Mouse (Mus musculus): ENCODE results near the gene Ola1. TPM values are rescaled to one million over a fixed set of nuclear protein-coding genes. Genes with fewer than 3 reads are reported as not detected.
A peak's percentile ranks its signal among the peaks of the same experiment; 100 is the strongest.

Ola1 gene
- total RNA-seq (2021) = 100 to 1,000 TPM; 101 to 103 TPM

- no peak for DNase-seq (ENCODE audit: low spot score in 2 of 2)
- intact Hi-C loops (cut with DNase I) = no loop called here
These were observed at the start of gene Ola1 for GRCm38 (mm10) chr2:73218913-73219312. Ola1 (minus strand) TSS chr2:73218924.

GRCm38 (mm10) chr2:73268281-73268680, 49.6 kb upstream of the Ola1 start:
- DNase-seq (ENCODE audit: low spot score in 2 of 2) = no peak
- intact Hi-C loops (cut with DNase I) = loop anchor here (10.0 kb wide), 1 partner anchor 543 kb away; no protein-coding TSS in a partner anchor

GRCm38 (mm10) chr2:73267818-73268217, 49.1 kb upstream of the Ola1 start:
- DNase-seq (ENCODE audit: low spot score in 2 of 2) = no peak
- intact Hi-C loops (cut with DNase I) = loop anchor here (10.0 kb wide), 1 partner anchor 543 kb away; no protein-coding TSS in a partner anchor

GRCm38 (mm10) chr2:73267231-73267630, 48.5 kb upstream of the Ola1 start:
- no peak for DNase-seq (ENCODE audit: low spot score in 2 of 2)
- intact Hi-C loops (cut with DNase I) = loop anchor here (10.0 kb wide), 1 partner anchor 542 kb away; no protein-coding TSS in a partner anchor

- intact Hi-C loops (cut with DNase I) = loop anchor here (10.0 kb wide), 1 partner anchor 542 kb away; no protein-coding TSS in a partner anchor
- DNase-seq (ENCODE audit: low spot score in 2 of 2) = no peak
These were observed 47.9 kb upstream of the Ola1 start for GRCm38 (mm10) chr2:73266623-73267022.

GRCm38 (mm10) chr2:73266011-73266410, 47.3 kb upstream of the Ola1 start:
- no peak for DNase-seq (ENCODE audit: low spot score in 2 of 2)
- intact Hi-C loops (cut with DNase I) = loop anchor here (10.0 kb wide), 1 partner anchor 541 kb away; no protein-coding TSS in a partner anchor

GRCm38 (mm10) chr2:73264611-73265195, 46.0 kb upstream of the Ola1 start:
- DNase-seq (ENCODE audit: low spot score in 2 of 2) = no peak
- intact Hi-C loops (cut with DNase I) = loop anchor here (10.0 kb wide), 1 partner anchor 540 kb away; no protein-coding TSS in a partner anchor

GRCm38 (mm10) chr2:73263794-73264610, 45.3 kb upstream of the Ola1 start:
- intact Hi-C loops (cut with DNase I) = loop anchor here (10.0 kb wide), 1 partner anchor 539 kb away; no protein-coding TSS in a partner anchor
- no peak for DNase-seq (ENCODE audit: low spot score in 2 of 2)

GRCm38 (mm10) chr2:73263172-73263765, 44.5 kb upstream of the Ola1 start:
- DNase-seq (ENCODE audit: low spot score in 2 of 2) = no peak
- intact Hi-C loops (cut with DNase I) = loop anchor here (10.0 kb wide), 1 partner anchor 538 kb away; no protein-coding TSS in a partner anchor

- intact Hi-C loops (cut with DNase I) = no loop called here
- no peak for DNase-seq (ENCODE audit: low spot score in 2 of 2)
These were observed 30.0 kb upstream of the Ola1 start for GRCm38 (mm10) chr2:73248701-73249100.

- no peak for DNase-seq (ENCODE audit: low spot score in 2 of 2)
- intact Hi-C loops (cut with DNase I) = no loop called here
These were observed 22.6 kb upstream of the Ola1 start for GRCm38 (mm10) chr2:73241299-73241698.

GRCm38 (mm10) chr2:73231081-73231480, 12.4 kb upstream of the Ola1 start:
- no peak for DNase-seq (ENCODE audit: low spot score in 2 of 2)
- intact Hi-C loops (cut with DNase I) = no loop called here

- DNase-seq (ENCODE audit: low spot score in 2 of 2) = peak; percentile 89 to 94
- intact Hi-C loops (cut with DNase I) = loop anchor here (5.0 kb wide), 1 partner anchor 63 kb away; no protein-coding TSS in a partner anchor
These were observed 4.7 kb downstream of the Ola1 start for GRCm38 (mm10) chr2:73213871-73214659.

GRCm38 (mm10) chr2:73213539-73213870, 5.2 kb downstream of the Ola1 start:
- intact Hi-C loops (cut with DNase I) = loop anchor here (5.0 kb wide), 1 partner anchor 64 kb away; no protein-coding TSS in a partner anchor
- peak in 1 of 2 experiments; percentile 5 for DNase-seq (ENCODE audit: low spot score in 2 of 2)

- DNase-seq (ENCODE audit: low spot score in 2 of 2) = no peak
- intact Hi-C loops (cut with DNase I) = no loop called here
These were observed 14.4 kb downstream of the Ola1 start for GRCm38 (mm10) chr2:73204328-73204727.

GRCm38 (mm10) chr2:73188488-73188887, 30.2 kb downstream of the Ola1 start:
- intact Hi-C loops (cut with DNase I) = no loop called here
- DNase-seq (ENCODE audit: low spot score in 2 of 2) = no peak

GRCm38 (mm10) chr2:73185185-73185584, 33.5 kb downstream of the Ola1 start:
- intact Hi-C loops (cut with DNase I) = no loop called here
- DNase-seq (ENCODE audit: low spot score in 2 of 2) = no peak

GRCm38 (mm10) chr2:73169496-73169895, 49.2 kb downstream of the Ola1 start:
- intact Hi-C loops (cut with DNase I) = loop anchor here (5.0 kb wide), 1 partner anchor 108 kb away; no protein-coding TSS in a partner anchor
- no peak for DNase-seq (ENCODE audit: low spot score in 2 of 2)

- intact Hi-C loops (cut with DNase I) = loop anchor here (5.0 kb wide), 1 partner anchor 110 kb away; no protein-coding TSS in a partner anchor
- DNase-seq (ENCODE audit: low spot score in 2 of 2) = no peak
These were observed 51.6 kb downstream of the Ola1 start for GRCm38 (mm10) chr2:73167126-73167525.
